Mouse (Mus musculus) cerebellum, postnatal 4 days (tissue): Measurements from ENCODE around the gene Zfp638.

Experiments
- DNase-seq, 2 experiments: peaks; one replicate each; pipeline ENCODE4 v3.0.0; 2022; ENCODE audit warnings: low spot score in 2 of 2, mixed read lengths in 1 of 2

Zfp638 gene

DNA sequence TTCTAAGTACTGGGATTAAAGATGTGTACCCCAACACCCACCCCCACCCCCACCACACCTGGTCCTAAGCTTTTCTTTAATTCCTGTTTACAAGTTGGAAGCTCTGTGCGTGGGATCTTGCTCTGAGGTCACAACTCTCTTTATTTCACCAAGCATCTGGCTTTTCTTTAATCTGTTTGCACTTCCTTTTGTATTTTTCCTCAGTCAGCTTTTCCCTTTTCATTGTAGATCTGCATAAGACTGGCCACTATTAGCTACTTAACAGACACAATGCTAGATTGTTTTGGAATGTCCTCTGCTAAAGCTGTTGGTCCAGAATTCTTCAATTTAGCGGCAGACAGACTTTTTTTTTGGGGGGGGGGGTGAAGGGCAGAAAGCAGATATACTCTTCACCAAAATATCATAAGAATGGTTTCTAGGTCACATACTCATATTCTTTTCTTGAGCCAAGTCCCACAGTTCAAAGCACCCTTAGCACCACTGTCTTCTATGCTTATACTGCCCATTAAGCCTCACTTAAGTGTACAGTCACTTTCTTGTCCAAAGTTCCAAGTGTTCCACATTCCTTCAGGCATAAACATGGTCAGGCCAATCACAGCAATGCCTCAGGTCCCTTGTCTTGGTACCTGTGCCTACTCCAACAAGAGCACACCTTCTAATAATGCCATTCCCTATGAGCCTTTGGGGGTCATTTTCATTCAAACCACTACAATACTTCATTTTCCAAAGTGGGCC is 23.5 kb downstream of the Zfp638 start:
- DNase-seq = no peak

- DNase-seq = no peak
Observed at GRCm38 (mm10) chr6:83891251-83891650, 24.3 kb downstream of the Zfp638 start.

- no peak for DNase-seq
Observed at GRCm38 (mm10) chr6:83891687-83892086, 24.8 kb downstream of the Zfp638 start.

GRCm38 (mm10) chr6:83893086-83893485 is 26.2 kb downstream of the Zfp638 start:
- DNase-seq = no peak

DNA sequence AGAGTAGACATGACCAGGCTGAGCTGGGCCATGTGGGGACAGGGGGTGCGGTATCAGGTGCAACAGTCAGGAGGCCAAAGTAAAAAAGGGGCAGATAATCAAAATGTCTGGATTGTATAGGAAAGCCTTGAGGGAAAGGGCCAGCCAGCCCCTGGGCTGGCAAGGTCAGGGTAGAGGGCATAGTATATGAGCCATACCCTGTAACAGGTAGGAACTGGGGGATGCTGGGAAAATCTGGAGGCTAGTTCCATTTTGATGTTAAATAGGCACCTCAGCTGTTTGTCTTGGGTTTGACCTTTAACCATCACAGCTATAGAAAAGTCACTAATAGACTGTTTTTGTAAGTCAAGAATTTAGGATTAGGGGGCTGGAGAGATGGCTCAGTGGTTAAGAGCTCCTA is 26.7 kb downstream of the Zfp638 start:
- DNase-seq = no peak

DNA sequence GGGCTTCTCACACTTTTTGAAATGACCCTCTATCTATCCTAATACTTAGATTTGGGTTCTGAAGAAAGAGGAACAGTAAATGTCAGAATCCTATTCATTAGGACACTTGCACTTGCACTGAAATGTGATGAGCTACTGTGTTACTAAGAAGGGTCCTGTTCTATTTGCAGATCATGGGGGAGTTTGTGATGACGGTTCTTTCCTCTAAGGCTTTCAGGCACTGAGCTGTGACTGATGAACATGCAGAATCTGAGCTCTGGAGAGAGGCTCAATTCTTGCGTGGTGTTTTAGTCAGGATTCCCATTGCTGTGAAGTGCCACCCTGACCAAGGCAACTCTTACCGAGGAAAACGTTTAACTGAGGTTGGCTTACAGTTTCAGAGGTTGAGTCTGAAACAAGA is 32.2 kb downstream of the Zfp638 start:
- no peak for DNase-seq

DNA sequence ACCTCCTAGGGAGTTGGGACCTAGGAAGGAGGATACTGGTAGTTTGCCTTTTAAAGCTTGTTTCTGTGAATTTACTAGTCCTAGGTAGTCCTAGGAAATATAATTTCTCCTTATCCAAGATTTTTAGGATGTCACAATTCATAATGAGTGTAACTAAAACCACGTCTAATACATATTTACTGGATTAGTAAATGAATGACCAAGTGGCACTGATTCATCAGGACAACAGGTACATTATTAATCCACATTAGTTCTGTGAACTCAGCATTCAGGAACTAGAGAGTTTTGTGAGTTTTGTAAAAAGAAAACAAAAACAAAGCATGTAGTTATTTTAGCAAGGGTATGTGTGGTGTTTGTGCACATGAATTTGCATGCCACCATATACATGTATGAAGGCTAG is 38.4 kb downstream of the Zfp638 start:
- DNase-seq = no peak

GRCm38 (mm10) chr6:83906659-83907058 is 39.8 kb downstream of the Zfp638 start:
- DNase-seq = no peak

DNA sequence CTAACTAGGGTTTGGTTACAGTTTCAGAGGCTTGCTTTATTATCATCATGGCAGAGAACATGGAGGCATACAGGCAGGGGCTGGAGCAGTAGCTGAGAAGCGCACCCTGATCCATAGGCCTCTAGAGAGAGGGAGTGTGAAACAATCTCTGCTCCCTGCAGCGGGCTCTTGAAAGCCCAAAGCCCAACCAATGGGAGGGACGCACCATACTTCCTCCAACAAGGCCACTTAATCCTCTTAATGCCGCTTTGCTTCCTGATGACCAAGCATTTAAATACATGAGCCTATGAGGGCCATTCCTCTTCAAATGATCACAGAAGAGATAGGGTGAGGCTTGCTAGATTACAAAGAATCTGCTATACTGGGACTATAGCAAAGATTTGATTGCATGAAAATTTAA is 41.5 kb downstream of the Zfp638 start:
- no peak for DNase-seq

DNA sequence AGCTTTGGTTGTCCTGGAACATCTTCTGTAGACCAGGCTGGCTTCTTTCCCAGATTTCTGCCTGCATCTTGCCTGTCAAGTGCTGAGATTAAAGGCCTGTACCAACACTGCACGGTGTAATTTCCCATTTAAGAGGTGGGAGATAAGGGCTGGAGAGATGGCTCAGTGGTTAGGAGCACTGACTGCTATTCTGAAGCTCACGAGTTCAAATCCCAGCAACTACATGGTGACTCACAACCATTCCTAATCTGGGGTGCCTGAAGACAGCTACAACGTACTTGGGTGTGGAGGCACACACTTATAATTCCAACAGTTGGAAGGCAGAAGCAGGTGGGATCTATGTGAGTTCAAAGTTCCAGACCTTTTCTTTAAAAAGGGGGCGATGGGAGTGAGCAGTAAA is 46.8 kb downstream of the Zfp638 start:
- peak in 1 of 2 experiments; percentile 3 for DNase-seq

DNA sequence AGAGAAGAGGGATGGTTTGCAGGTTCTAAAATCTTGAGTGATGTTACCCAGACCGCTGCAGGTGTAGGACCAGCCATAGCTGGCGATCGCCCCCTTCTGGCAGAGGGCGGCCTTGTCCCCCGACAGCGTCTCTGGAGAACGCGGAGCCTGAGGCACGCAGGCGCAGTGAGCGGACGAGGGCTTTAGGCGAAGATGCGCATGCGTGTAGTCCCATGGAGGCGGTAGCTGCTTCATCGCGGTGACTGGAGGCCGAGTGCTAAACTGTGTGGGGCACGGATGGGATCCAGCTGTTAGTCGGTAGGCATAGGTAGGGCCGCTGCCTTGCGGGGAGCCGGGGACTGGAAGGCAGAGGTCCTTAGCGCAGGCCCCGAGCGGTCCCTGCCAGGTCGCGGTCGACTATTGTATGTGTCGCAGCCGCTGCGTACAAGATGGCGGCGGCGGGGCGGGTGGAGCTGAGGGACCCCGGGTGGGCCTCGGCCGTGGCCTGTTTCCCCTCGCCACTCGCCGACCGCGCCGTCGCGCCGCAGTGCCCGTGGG is 47.3 kb downstream of the Zfp638 start:
- peak; percentile 98 to 100 for DNase-seq

DNA sequence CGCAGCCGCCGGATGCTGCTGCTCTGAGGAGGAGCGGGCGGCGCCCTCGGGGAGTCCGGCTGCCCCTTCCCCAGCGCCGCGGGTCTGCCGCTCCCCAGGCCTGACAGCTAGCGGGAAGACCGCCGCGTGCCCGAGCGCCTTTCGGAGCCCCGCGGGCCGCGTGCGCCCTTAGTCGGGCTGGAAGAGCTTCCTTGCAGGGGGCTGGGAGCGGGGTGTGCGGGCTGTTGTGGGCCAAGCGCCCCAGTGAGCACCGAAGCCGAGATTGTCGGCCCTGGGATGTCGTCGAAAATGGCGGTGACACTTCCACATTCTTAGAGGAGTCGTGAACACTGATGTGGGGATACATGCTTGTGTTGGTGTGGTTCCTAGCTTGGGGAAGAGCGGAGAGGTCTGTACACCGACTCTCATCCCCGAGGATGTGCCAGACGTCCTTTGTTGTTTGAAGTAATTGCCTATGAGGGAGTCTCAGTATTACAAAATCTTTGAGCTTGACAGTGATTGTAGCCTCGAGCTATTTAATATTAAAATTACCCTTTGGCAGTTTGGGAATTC is 47.9 kb downstream of the Zfp638 start:
- DNase-seq = no peak

DNA sequence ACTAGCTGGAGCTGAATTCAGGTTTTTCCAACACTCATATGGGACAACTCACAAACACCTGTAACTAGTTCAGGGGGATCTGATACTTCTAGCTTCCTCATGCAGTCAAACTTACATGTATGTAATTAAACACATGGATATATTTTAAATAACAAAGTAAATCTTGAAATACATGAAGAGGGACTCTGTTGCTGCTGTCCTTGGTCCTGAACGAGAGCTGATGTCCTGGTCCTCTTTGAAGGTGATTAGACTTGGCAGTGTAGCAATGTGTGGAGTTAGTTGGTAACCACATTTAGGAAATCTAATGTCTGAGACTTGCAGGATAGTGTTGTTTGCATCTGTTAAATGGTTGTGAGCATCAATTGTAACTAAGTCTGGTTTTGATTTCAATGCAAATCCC is 60.5 kb downstream of the Zfp638 start:
- DNase-seq = no peak

GRCm38 (mm10) chr6:83928225-83928624 is 61.3 kb downstream of the Zfp638 start:
- no peak for DNase-seq

DNA sequence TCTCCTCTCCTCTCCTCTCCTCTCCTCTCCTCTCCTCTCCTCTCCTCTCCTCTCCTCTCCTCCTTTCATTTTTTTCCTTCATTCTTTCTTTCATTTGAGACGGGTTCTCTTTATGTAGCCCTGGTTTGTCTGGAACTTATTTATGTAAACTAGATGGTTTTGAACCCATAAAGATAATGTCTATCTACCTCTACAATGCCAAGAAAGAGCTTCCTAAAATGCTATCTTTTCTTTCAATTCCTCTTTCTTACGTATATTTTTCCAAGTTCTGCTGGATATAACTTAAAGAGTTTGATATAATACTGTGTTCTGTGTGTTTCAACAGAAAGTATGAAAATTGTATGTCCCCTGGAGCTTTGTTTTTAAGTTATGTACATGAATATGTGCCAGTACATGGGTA is 72.6 kb downstream of the Zfp638 start:
- DNase-seq = no peak

DNA sequence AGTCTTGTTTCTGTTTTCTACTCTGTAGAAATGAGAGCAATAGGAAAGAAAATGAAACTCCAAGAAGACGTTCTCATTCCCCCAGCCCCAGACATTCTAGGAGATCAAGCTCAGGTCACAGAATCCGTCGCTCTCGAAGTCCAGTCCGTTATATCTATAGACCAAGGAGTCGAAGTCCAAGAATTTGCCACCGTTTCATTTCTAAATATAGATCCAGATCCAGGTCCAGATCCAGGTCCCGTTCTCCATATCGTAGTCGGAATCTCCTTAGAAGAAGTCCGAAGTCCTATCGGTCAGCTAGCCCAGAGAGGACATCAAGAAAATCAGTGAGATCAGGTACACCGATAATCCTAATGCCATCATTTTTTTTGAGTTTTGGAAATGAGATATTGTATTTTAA is 75.9 kb downstream of the Zfp638 start:
- no peak for DNase-seq

GRCm38 (mm10) chr6:83953603-83954002 is 86.7 kb downstream of the Zfp638 start:
- DNase-seq = no peak

- no peak for DNase-seq
Observed at GRCm38 (mm10) chr6:83987642-83988041, 120.7 kb downstream of the Zfp638 start.

DNA sequence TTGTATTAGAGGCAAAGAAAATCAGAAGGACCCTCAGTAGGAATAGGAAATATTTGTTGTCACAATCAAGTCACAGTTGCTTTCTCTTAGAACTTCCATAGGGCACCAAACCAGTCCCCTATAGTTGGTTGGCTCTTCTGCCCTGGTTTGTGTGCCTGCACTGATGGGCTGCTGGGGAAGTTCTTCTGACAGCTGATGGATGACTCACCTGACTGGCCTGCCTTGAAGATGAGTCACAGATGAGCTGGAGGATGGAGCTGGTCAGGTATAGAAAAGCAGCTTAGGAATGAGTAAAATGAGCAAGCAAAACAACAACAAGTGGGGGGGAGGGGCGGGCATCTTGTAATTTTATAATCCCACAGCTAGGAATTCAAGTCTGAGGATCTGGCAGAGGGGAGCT is 135.8 kb downstream of the Zfp638 start:
- no peak for DNase-seq

DNA sequence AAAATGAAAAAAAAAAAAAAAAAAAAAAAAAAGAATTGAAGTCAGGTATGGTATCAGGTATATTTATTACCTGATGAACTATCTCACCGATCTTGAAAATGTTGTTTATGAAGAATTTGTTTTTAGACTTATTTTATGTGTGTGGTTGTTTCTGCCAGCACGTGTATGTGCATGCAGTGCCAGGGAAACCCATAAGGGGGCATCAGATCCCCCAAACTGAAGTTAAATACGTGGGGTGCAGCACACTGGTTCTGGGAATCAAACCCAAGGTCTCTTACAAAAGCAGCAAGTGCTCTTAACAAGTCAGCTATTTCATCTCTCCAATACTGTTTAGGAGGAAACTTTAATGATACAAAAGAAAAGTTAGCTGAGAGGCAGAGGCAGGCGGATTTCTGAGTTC is 137.4 kb downstream of the Zfp638 start:
- DNase-seq = no peak

- DNase-seq = peak in 1 of 2 experiments; percentile 21
Observed at GRCm38 (mm10) chr6:84008363-84009171, 141.7 kb downstream of the Zfp638 start, which contains the start of gene Dysf. TSS of gene Dysf (plus strand) at chr6:84008590.

DNA sequence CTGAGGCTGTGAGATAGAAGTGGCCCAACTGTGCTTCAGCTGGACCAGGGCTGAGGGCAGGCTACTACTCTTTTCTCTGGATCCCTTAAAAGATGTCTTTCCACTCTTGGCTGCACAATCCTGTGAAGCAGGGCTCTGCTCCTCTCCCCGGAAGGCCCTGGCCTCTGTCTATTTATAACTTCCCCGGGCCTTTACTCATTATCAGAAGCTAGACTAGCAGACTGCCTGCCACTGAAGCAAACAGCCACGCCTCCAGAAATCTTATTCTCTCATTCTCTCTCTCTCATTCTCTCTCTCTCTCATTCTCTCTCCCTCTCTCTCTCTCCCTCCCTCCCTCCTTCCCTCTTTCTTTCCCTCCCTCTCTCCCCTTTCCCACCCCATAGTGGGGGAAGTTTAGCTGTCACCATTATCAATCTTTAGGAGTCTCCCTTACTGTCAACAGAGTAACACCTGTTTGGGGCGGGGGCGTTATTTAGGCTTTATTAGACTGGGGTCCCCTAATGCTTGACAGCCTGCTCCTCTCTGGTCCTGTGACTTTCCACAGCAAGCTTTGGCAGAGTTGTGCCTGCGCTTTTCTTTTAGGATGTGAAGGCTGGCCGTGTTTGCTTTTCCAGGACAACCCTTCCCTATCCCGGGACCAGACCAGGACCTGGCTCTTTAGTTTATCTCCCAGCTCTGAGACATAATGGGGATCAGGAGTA is 142.4 kb downstream of the Zfp638 start:
- no peak for DNase-seq
